Mouse (Mus musculus) lung, embryonic 16.5 days (tissue): ENCODE results near the gene Dytn. TPM values are rescaled to one million over a fixed set of nuclear protein-coding genes. Genes with fewer than 3 reads are reported as not detected.

Experiments
- ATAC-seq: fragments of 200-750 bp; cut with Nextera tagmentation; 2 replicates; pipeline ENCODE4 v1.8.0; 2017; ENCODE audit warnings: low read depth, mild to moderate bottlenecking, moderate library complexity
- H3K27ac ChIP-seq: fragments of 300-500 bp; sonication (generic); 2 replicates; pipeline ENCODE4 v1.5.1; 2014; ENCODE audit warnings: mild to moderate bottlenecking, control low read depth, low read length
- H3K27me3 ChIP-seq: fragments of 300-500 bp; sonication (generic); 2 replicates; pipeline ENCODE4 v1.6.1; 2014; ENCODE audit warnings: low read depth, low read length, mixed read lengths; ENCODE audit not compliant: control insufficient read depth, insufficient read depth
- H3K36me3 ChIP-seq: fragments of 300-500 bp; sonication (generic); 2 replicates; pipeline ENCODE4 v1.6.1; 2014; ENCODE audit warnings: low read length; ENCODE audit not compliant: control insufficient read depth, insufficient read depth
- H3K4me1 ChIP-seq: fragments of 300-500 bp; sonication (generic); replicated peaks from 2 replicates; pipeline ENCODE4 v1.6.1; 2014; ENCODE audit warnings: low read length, mixed read lengths; ENCODE audit not compliant: control insufficient read depth, insufficient read depth
- H3K4me2 ChIP-seq: fragments of 300-500 bp; sonication (generic); 2 replicates; pipeline ENCODE4 v1.6.1; 2014; ENCODE audit warnings: low read depth, low read length, control low read depth
- H3K4me3 ChIP-seq: fragments of 300-500 bp; sonication (generic); 2 replicates; pipeline ENCODE4 v1.5.1; 2014; ENCODE audit warnings: mild to moderate bottlenecking, low read length, control low read depth
- H3K9ac ChIP-seq: fragments of 300-500 bp; sonication (generic); 2 replicates; pipeline ENCODE4 v1.6.1; 2014; ENCODE audit warnings: low read length, control low read depth
- H3K9me3 ChIP-seq: fragments of 300-500 bp; sonication (generic); 2 replicates; pipeline ENCODE4 v1.6.1; 2016; ENCODE audit warnings: low read length; ENCODE audit not compliant: control insufficient read depth
- WGBS: fragments of 180-500 bp; shearing (Covaris S2); extraction: QIAGEN DNeasy Blood & Tissue Kit; methylation state at CpG from one replicate; pipeline ENCODE4 v1.1.7; 2014; 5-methylcytosine and 5-hydroxymethylcytosine counted together
- polyA plus RNA-seq: library from polyadenylated mRNA; unstranded; fragments of >200 nt; fragmentation: Nextera tagmentation; extraction: Ambion mirVana; gene quantifications from 2 replicates; pipeline ENCODE4 v1.2.1, GENCODE M21; 2015

The Dytn gene
- polyA plus RNA-seq, 1 experiment from 2014 or later = not detected

DNA sequence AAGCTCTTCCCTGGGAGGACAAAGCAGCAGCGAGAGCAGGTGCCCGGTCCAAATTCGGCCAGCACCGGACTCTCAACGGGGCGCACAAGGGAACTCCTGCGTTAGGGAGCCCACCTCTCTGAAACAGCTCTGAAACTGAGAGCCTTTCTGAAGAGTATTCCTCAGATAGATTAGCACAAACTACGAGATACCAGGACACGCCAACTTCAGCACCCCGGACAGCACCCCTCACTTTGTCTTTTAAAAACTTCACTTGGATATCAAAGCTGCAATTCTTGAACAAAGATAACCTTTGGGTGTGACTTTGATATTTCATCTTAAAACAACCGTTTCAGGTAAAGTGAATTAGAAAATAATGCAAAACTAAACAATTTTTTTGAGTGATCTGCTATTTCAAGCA is 72.1 kb downstream of the Dytn start:
- Histone ChIP-seq H3K4me3 (no peak overlapping the region), H3K4me2 (no peak overlapping the region), H3K27me3 (no peaks in the 10 kb centered on the region), H3K36me3 (no peaks in the 10 kb centered on the region), H3K27ac (no peak overlapping the region), H3K4me1 (no peaks in the 10 kb centered on the region), H3K9me3 (no peaks in the 10 kb centered on the region), H3K9ac (no peak overlapping the region)
- no peak for ATAC-seq
- WGBS = under 1% methylated on average over 11 of the region's 11 CpGs

- no peak overlapping the region for H3K27ac ChIP-seq
- H3K9ac ChIP-seq = no peak overlapping the region
- H3K4me3 ChIP-seq = no peak overlapping the region
- ATAC-seq = no peak
- no peaks in the 10 kb centered on the region for H3K9me3 ChIP-seq
- no peaks in the 10 kb centered on the region for H3K27me3 ChIP-seq
- H3K4me1 ChIP-seq = no peaks in the 10 kb centered on the region
- 90% methylated on average over 4 of the region's 4 CpGs for WGBS
- no peak overlapping the region for H3K4me2 ChIP-seq
- H3K36me3 ChIP-seq = no peaks in the 10 kb centered on the region
Observed at GRCm38 (mm10) chr1:63609613-63610012, 77.1 kb downstream of the Dytn start.

GRCm38 (mm10) chr1:63603870-63604500 is 82.7 kb downstream of the Dytn start:
- ATAC-seq = peak; percentile 76
- no peaks in the 10 kb centered on the region for H3K27me3 ChIP-seq
- no peaks in the 10 kb centered on the region for H3K9me3 ChIP-seq
- 16% methylated on average over 3 of the region's 3 CpGs for WGBS
- H3K4me2 ChIP-seq = no peak overlapping the region
- H3K36me3 ChIP-seq = no peaks in the 10 kb centered on the region
- H3K9ac ChIP-seq = no peak overlapping the region
- no peak overlapping the region for H3K4me3 ChIP-seq
- no peaks in the 10 kb centered on the region for H3K4me1 ChIP-seq
- no peak overlapping the region for H3K27ac ChIP-seq

GRCm38 (mm10) chr1:63586869-63587268 is 99.9 kb downstream of the Dytn start:
- 66% methylated on average over 7 of the region's 7 CpGs for WGBS
- no peaks in the 10 kb centered on the region for H3K27me3 ChIP-seq
- H3K36me3 ChIP-seq = no peaks in the 10 kb centered on the region
- no peak overlapping the region for H3K4me2 ChIP-seq
- no peak overlapping the region for H3K9ac ChIP-seq
- no peaks in the 10 kb centered on the region for H3K4me1 ChIP-seq
- H3K9me3 ChIP-seq = no peaks in the 10 kb centered on the region
- no peak overlapping the region for H3K27ac ChIP-seq
- no peak overlapping the region for H3K4me3 ChIP-seq
- ATAC-seq = no peak

DNA sequence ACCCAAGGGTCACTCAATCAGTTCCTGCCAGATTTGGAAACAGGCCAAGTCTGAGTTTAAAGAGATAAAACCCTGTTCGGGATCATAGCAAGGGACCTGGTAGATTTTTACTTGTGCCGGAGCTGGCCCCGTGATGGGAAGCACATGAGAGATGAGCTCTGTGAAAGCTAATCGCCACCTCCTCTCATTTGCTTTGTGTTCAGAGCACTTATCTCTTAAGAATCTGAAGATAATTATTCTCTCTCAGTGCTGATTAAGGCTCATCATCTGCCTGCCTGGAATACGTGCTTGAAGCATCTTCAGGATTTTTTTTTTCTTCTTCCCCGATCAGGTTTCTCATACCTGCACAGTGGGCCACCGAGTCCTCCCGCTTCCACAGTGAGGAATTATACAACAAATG is 107.6 kb downstream of the Dytn start:
- H3K36me3 ChIP-seq = no peaks in the 10 kb centered on the region
- no peaks in the 10 kb centered on the region for H3K4me1 ChIP-seq
- no peaks in the 10 kb centered on the region for H3K27me3 ChIP-seq
- H3K27ac ChIP-seq = no peak overlapping the region
- no peaks in the 10 kb centered on the region for H3K9me3 ChIP-seq
- H3K4me3 ChIP-seq = no peak overlapping the region
- no peak for ATAC-seq
- WGBS = 67% methylated on average over 8 of the region's 8 CpGs
- H3K9ac ChIP-seq = no peak overlapping the region
- H3K4me2 ChIP-seq = no peak overlapping the region

DNA sequence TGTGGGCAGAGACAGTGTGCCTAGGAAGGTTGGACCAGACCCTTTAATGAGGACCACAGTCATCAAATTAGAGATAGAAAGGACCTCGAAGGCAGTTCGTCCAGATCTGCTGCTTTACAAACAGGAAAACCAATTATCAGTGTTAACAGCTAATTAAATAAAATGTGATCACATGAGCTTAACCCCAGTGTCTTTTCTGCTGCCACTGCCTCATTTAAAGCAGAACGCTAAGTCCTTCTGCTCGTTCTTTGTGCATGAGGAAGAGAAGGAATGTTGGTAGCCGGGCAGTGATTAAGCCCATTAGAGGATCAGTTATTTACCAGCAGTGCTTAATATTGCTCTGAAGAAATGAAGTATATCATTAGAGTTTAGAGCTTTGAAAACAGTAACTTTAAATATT is 109.9 kb downstream of the Dytn start:
- no peak overlapping the region for H3K9ac ChIP-seq
- no peaks in the 10 kb centered on the region for H3K36me3 ChIP-seq
- H3K4me2 ChIP-seq = no peak overlapping the region
- no peak overlapping the region for H3K27ac ChIP-seq
- no peaks in the 10 kb centered on the region for H3K9me3 ChIP-seq
- H3K27me3 ChIP-seq = no peaks in the 10 kb centered on the region
- H3K4me3 ChIP-seq = no peak overlapping the region
- 53% methylated on average over 5 of the region's 5 CpGs for WGBS
- ATAC-seq = no peak
- H3K4me1 ChIP-seq = no peaks in the 10 kb centered on the region

DNA sequence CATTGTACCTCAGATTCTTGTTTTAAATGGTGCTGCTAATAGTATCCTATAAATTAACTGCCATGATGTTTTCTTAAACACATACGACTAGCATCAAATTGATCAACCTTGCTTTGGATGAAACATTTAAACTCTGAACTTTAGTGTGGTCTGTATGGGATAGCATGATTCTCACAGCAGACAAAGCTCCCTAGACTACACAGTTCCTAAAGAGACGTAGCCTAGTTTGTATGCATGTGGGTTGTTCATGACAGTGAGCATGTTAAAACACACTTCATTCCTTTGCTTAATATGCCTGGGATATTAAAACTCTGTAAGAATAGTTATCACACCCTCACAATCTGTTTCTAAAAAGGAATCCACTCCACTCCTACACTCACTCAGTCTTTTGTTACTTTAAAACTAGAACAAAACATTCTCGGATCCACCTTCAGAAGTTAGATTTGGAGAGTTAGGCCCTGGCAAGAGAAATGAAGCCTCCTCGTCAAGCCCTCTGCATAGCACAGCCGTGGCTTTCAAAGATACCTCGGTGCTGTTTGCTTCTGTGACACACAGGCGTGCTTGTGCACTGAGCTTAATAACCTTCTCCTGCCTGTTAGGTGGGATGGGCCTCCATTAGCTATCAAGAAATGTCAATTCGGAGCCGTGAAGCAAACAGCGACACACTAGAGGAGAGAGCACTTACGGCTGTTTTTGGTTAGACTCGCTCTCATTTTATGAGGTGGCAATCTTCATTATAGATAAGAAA is 112.7 kb downstream of the Dytn start:
- H3K4me3 ChIP-seq = no peak overlapping the region
- 39% methylated on average over 12 of the region's 12 CpGs for WGBS
- no peak overlapping the region for H3K9ac ChIP-seq
- no peak overlapping the region for H3K4me2 ChIP-seq
- H3K27me3 ChIP-seq = no peaks in the 10 kb centered on the region
- no peaks in the 10 kb centered on the region for H3K36me3 ChIP-seq
- no peak for ATAC-seq
- H3K27ac ChIP-seq = no peak overlapping the region
- no peaks in the 10 kb centered on the region for H3K4me1 ChIP-seq
- no peaks in the 10 kb centered on the region for H3K9me3 ChIP-seq

DNA sequence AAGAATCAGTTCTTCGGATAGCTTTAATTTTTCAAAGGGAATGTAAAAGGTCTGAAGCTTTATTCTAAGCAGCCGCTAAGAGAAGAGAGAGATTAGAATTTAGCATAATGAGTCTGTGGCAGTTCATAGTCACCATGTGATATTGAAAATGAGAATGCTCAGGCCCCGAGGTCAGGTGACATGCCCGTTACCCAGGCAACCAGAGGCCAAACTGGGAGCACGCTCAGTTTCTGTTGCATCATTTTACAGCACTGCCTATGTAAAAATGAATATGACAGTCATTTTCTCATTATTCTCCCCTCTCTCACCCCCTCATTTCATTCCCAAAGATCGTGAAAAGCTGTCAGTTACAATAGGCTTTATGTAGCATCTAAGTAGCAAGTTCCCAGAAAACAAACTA is 113.3 kb downstream of the Dytn start:
- H3K9ac ChIP-seq = no peak overlapping the region
- no peak overlapping the region for H3K4me3 ChIP-seq
- no peaks in the 10 kb centered on the region for H3K9me3 ChIP-seq
- H3K36me3 ChIP-seq = no peaks in the 10 kb centered on the region
- no peaks in the 10 kb centered on the region for H3K4me1 ChIP-seq
- no peak for ATAC-seq
- H3K4me2 ChIP-seq = no peak overlapping the region
- WGBS = 42% methylated on average over 6 of the region's 6 CpGs
- no peak overlapping the region for H3K27ac ChIP-seq
- H3K27me3 ChIP-seq = no peaks in the 10 kb centered on the region
